Mouse (Mus musculus) layer of hippocampus, postnatal 25 days (tissue): ENCODE measurements around the gene Gm20547. TPM values are rescaled to one million over a fixed set of nuclear protein-coding genes. Genes with fewer than 3 reads are reported as not detected.
"Not testable (repeated sequence)": the region's sequence is repeated elsewhere in the genome, so short reads cannot be mapped to it uniquely, and the experiment has no call there.

ENCODE experiments used
- DNase-seq, 2 experiments: peaks; one replicate each; pipeline ENCODE4 v3.0.0; 2022; ENCODE audit warnings: mixed read lengths in 2 of 2, low spot score in 1 of 2; ENCODE audit errors: extremely low spot score in 1 of 2
- microRNA-seq, 2 experiments: library from miRNA; unstranded; fragments of <30 nt; microRNA quantifications; one replicate each; pipeline ENCODE4 v1.2.0; 2021
- total RNA-seq, 2 experiments: library from RNA; stranded (reverse); gene quantifications; 2 replicates each; pipeline ENCODE4 v1.2.3; 2021

Gene Gm20547
- total RNA-seq, 2 experiments from 2014 or later, result not detected

DNA sequence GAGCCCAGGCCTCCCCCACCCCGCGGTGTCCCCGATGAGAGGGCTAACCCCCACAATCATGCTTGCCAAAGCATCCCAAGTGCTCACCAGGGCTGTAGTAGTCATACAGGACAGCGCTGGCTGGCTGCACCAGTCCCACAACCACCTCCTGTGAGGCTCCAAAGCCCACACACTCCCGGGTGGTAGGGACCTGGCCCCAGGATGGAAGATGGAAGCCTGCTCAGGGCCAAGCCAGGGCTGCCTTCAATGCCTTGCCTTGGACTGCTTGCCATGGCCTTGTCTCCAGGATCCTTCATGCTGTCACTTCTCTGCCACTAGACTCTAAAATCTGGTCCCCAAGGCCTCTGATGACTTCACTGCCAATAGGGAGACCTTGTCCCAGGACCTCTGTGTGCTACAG lies 71.4 kb downstream of the Gm20547 start:
- not testable (repeated sequence) for DNase-seq

- no peak for DNase-seq
These were observed 73.1 kb downstream of the Gm20547 start for GRCm38 (mm10) chr17:34808599-34809205.

GRCm38 (mm10) chr17:34807176-34807575 lies 74.7 kb downstream of the Gm20547 start:
- no peak for DNase-seq

Small RNA genes within 50 kb of the gene (microRNA-seq; reads per million reads assigned to microRNA genes)
- gene Mir6970 (2.6 to 3.0 reads per million in 2 experiments), gene Mir6971 (3.1 to 5.8 reads per million in 2 experiments), gene Mir6972 (0 reads per million in 2 experiments)

Other genes with a start within 250 kb of the Gm20547 start
- 10 to 100 TPM; 14.1 to 14.9 TPM for gene Fkbpl, start 237.3 kb downstream of the Gm20547 start, total RNA-seq
- gene Atf6b, start 234.9 kb downstream of the Gm20547 start, total RNA-seq, result 100 to 1,000 TPM in 1 of 2 experiments, 10 to 100 TPM in 1; 97.1 to 102 TPM
- 1 to 10 TPM; 7.1 to 9.0 TPM for gene Tnxb, start 211.5 kb downstream of the Gm20547 start, total RNA-seq
- 10 to 100 TPM; 16.5 to 17.5 TPM for gene C4b, start 138.2 kb downstream of the Gm20547 start, total RNA-seq
- gene Cyp21a1, start 77.5 kb downstream of the Gm20547 start, total RNA-seq, result under 1 TPM; 0.12 to 0.19 TPM
- gene Stk19, start 45.1 kb downstream of the Gm20547 start, total RNA-seq, result 10 to 100 TPM; 57.3 to 59.8 TPM
- gene Dxo, start 45.0 kb downstream of the Gm20547 start, total RNA-seq, result 10 to 100 TPM; 36.7 to 37.7 TPM
- 10 to 100 TPM; 64.7 to 72.4 TPM for gene Skiv2l, start 31.8 kb downstream of the Gm20547 start, total RNA-seq
- 10 to 100 TPM; 32.1 to 39.1 TPM for gene Nelfe, start 31.7 kb downstream of the Gm20547 start, total RNA-seq
- under 1 TPM in 1 of 2 experiments, not detected in 1; 0.17 TPM for gene Cfb, start 19.5 kb downstream of the Gm20547 start, total RNA-seq
- 1 to 10 TPM; 7.3 to 7.7 TPM for gene Zbtb12, start 2.6 kb downstream of the Gm20547 start, total RNA-seq
- gene C2, start 16.2 kb upstream of the Gm20547 start, total RNA-seq, result 1 to 10 TPM in 1 of 2 experiments, under 1 TPM in 1; 0.86 to 1.9 TPM
- gene Ehmt2, start 16.4 kb upstream of the Gm20547 start, total RNA-seq, result 100 to 1,000 TPM; 164 to 188 TPM
- gene Slc44a4, start 32.4 kb upstream of the Gm20547 start, total RNA-seq, result under 1 TPM; 0.20 to 0.21 TPM
- 10 to 100 TPM; 37.2 to 37.4 TPM for gene Neu1, start 49.2 kb upstream of the Gm20547 start, total RNA-seq
- 10 to 100 TPM; 17.0 to 23.5 TPM for gene Hspa1b, start 77.2 kb upstream of the Gm20547 start, total RNA-seq
- gene Gm20481, start 87.9 kb upstream of the Gm20547 start, total RNA-seq, result not detected
- 10 to 100 TPM; 14.9 to 17.9 TPM for gene Hspa1a, start 90.1 kb upstream of the Gm20547 start, total RNA-seq
- under 1 TPM; 0.22 to 0.31 TPM for gene Hspa1l, start 90.7 kb upstream of the Gm20547 start, total RNA-seq
- 10 to 100 TPM; 18.1 to 19.3 TPM for gene Lsm2, start 99.8 kb upstream of the Gm20547 start, total RNA-seq
- 10 to 100 TPM; 43.7 to 55.6 TPM for gene Vars, start 118.9 kb upstream of the Gm20547 start, total RNA-seq
- gene Vwa7, start 134.5 kb upstream of the Gm20547 start, total RNA-seq, result under 1 TPM; 0.07 to 0.23 TPM
- gene Sapcd1, start 146.0 kb upstream of the Gm20547 start, total RNA-seq, result 1 to 10 TPM in 1 of 2 experiments, under 1 TPM in 1; 0.64 to 1.1 TPM
- gene Msh5, start 164.7 kb upstream of the Gm20547 start, total RNA-seq, result under 1 TPM; 0.62 to 0.82 TPM
- gene Clic1, start 167.9 kb upstream of the Gm20547 start, total RNA-seq, result 10 to 100 TPM in 1 of 2 experiments, 1 to 10 TPM in 1; 9.7 to 10.1 TPM
- gene Ddah2, start 177.0 kb upstream of the Gm20547 start, total RNA-seq, result 10 to 100 TPM; 19.5 to 20.7 TPM
- not detected for gene Ly6g6c, start 183.3 kb upstream of the Gm20547 start, total RNA-seq
- not detected for gene Mpig6b, start 184.1 kb upstream of the Gm20547 start, total RNA-seq
- gene Ly6g6e, start 194.9 kb upstream of the Gm20547 start, total RNA-seq, result 1 to 10 TPM; 4.1 to 4.3 TPM
- 1 to 10 TPM in 1 of 2 experiments, under 1 TPM in 1; 0.80 to 1.2 TPM for gene Ly6g6d, start 196.0 kb upstream of the Gm20547 start, total RNA-seq
- not detected for gene Ly6g6f, start 203.6 kb upstream of the Gm20547 start, total RNA-seq
- gene Abhd16a, start 207.2 kb upstream of the Gm20547 start, total RNA-seq, result 10 to 100 TPM; 97.9 to 98.1 TPM
- not detected for gene Ly6g5c, start 226.2 kb upstream of the Gm20547 start, total RNA-seq
- under 1 TPM; 0.42 to 0.54 TPM for gene Ly6g5b, start 233.4 kb upstream of the Gm20547 start, total RNA-seq
- gene Gpank1, start 239.4 kb upstream of the Gm20547 start, total RNA-seq, result 10 to 100 TPM; 14.2 to 14.4 TPM
- gene Csnk2b, start 240.0 kb upstream of the Gm20547 start, total RNA-seq, result 100 to 1,000 TPM; 179 to 181 TPM
- 10 to 100 TPM; 27.0 to 27.3 TPM for gene D17H6S53E, start 244.3 kb upstream of the Gm20547 start, total RNA-seq